Mouse (Mus musculus) lung, postnatal 14 days (tissue): Measurements from ENCODE around the gene Wfikkn2.
"Not testable (repeated sequence)": the region's sequence is repeated elsewhere in the genome, so short reads cannot be mapped to it uniquely, and the experiment has no call there.

ENCODE experiments used
- DNase-seq: peaks from one replicate; pipeline ENCODE4 v3.0.0; 2021

Wfikkn2 gene

GRCm38 (mm10) chr11:94245955-94246788, at the start of gene Wfikkn2:
Wfikkn2 (minus strand) TSS chr11:94246005.
- DNase-seq = no peak

DNA sequence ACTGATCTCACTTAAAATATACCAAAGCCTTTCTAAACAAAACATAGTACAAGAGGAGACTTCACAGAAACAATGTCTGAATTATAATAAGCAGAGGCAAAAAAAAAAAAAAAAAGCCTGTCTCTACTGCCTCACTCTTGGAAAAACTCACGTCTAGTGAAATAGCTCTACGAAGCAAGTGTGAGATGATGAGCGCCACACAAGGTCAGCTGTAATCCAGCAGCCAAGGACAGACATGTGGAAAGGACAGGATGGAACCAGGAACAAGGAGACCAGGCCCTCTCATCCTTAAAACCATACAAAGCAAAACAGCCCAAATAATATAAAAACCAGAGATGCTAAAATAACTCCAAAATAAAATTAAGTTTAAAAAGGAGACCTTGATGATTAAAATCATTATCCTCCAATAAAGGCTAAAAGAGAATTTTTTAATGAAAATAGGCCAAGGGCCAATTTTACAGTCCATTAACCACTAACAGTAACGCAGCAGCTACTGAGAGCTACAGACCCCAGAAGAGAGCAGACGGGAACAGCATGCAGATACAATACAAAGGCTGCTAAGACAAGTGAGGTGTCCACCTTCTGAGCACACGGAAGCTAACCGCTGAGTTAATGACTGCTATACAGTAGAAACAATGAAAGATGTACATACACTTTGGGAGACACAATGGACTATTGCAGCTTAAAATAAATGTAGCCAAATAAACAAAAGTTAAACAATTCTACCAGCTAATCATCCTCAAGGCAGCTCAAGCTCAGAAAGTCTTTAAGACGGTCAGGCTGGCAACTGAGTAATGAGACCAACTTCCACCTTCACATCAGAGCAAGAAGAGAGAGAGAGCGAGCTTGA, 49.4 kb upstream of the Wfikkn2 start:
- DNase-seq = no peak

- no peak for DNase-seq
Observed at GRCm38 (mm10) chr11:94290062-94290740, 44.4 kb upstream of the Wfikkn2 start.

- no peak for DNase-seq
Observed at GRCm38 (mm10) chr11:94287105-94287504, 41.3 kb upstream of the Wfikkn2 start.

DNA sequence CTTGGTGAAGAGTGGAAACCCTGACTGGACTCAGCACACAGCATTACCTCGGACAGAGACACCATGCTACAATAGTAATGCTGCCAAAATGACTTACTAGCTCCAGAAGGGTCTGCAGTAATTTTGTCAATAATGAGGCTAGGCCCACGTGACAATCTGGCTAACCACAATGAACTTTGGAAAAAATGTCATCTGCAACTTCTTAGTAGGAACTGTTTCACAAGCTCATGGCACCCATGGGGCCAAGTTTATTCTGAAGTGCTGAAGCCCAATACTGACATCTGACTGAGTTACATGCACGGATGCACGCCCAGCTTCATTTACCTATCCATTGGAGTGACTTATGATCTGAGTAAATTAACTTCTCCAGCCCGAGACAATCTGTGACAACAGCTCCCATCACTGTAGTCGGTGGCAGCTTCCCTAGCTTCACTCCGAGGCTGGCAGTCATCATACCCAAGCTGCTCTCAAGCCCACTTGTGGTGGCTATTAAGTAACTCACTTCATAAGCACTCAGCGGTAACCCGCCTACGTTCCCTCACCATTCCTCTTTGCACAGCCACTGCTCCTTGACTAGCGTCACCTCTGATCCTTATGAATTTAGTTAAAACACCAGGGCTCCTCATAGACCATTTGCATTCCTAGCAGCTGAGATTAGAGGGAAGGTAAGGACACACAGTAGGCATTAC, 40.2 kb upstream of the Wfikkn2 start:
- DNase-seq = peak; percentile 58

DNA sequence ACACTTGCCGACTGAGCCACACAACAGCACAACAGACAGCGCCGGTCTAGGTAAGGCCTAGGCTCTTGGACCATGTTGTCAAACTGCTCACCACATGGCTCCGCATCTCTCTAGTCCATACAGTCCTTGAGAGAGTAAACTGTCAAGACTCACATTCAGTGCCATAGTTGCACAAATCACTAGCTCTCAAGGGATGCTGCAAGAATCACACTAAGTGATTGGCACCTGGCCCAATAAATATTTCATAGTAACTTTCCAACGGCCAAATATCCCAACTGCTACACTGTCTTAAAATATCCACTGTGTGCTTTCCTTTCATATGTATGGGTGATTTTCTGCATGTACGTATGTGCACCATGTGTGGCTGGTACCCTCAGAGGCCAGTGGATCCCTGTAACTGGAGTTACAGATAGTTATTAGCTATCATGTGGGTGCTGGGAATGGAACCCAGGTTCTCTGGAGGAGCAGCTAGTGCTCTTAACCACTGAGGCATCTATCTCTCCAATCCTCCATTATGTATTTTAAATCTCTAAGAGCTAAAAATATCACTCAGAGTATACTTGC, 37.8 kb upstream of the Wfikkn2 start:
- DNase-seq = no peak

GRCm38 (mm10) chr11:94282291-94282690, 36.5 kb upstream of the Wfikkn2 start:
- DNase-seq = no peak

GRCm38 (mm10) chr11:94281199-94282181, 35.7 kb upstream of the Wfikkn2 start, which contains the start of gene Gm21885:
Gm21885 (plus strand) TSS chr11:94281873.
- DNase-seq = no peak

DNA sequence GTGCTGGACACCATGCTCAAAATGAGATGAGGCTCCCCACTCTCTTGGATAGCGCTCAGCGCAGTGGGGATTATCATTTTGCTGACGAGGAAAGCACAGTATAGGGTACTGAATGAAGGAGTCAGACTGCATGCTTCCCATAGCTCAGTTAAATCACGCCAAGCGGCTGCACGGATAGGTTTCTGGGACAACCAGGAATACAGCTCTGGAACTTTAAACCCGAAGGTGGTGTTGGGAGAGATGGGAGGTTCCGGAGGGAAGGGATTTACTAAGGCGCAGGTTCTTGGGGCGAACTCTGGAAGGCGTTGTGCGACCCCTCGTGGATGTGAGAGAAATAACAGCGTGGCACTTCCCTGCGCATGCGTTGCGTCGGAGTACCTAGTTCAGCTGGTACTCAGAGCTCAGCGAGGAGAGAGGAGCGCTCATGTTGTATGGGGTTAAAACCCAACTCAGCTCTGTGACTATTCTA, 31.1 kb upstream of the Wfikkn2 start:
- DNase-seq = peak; percentile 90

GRCm38 (mm10) chr11:94275686-94276085, 29.9 kb upstream of the Wfikkn2 start:
- no peak for DNase-seq

DNA sequence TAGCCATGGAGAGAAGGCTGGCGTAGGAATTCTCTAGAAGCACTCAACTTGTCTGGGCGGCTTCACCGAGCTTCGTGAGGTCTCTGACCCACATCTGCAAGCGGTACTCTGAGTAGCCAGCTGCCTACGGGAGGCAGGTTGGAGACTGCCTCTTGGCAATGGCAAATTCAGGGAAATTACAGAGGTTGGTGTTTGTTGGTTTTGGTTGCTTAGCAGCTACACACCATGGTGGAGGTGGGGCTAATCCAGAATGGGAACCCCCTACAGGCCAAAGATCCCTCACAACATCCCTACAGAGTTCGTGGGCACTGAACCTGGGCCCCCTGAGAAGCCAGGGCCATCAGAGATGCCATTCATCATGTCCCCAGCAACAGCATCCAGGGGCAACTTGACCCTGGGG, 29.4 kb upstream of the Wfikkn2 start:
- no peak for DNase-seq

DNA sequence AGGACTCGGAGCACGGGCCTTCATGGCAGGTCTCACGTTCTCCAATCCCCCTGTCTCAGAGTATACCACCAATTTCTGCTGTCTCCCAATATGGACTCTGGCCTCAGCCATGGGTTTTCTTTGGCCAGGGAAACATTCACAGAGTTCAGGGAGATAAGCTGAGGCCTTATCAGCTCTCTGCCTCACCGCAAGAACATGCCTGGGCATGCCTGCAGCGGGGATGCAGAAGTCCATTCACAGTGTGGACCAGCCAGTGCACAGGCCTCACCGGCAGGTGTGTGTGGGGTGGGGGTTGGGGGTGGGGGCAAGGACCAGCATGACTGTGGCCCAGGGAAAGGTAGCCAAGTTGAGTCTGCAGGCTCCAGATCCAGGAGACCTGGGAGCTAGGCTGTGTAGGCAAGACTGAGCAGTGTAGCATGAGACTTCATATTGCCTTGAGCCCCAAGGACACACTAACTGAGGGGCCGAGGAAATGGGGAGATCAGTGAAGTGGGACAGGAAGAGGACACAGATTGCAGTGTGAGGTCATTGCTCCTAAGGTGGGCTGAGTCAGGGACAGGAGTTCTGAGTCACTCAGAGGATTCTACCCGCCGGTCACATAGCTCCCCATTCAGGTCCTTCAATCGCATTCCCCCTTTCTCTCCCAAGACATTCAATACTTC, 28.5 kb upstream of the Wfikkn2 start:
- DNase-seq = no peak

DNA sequence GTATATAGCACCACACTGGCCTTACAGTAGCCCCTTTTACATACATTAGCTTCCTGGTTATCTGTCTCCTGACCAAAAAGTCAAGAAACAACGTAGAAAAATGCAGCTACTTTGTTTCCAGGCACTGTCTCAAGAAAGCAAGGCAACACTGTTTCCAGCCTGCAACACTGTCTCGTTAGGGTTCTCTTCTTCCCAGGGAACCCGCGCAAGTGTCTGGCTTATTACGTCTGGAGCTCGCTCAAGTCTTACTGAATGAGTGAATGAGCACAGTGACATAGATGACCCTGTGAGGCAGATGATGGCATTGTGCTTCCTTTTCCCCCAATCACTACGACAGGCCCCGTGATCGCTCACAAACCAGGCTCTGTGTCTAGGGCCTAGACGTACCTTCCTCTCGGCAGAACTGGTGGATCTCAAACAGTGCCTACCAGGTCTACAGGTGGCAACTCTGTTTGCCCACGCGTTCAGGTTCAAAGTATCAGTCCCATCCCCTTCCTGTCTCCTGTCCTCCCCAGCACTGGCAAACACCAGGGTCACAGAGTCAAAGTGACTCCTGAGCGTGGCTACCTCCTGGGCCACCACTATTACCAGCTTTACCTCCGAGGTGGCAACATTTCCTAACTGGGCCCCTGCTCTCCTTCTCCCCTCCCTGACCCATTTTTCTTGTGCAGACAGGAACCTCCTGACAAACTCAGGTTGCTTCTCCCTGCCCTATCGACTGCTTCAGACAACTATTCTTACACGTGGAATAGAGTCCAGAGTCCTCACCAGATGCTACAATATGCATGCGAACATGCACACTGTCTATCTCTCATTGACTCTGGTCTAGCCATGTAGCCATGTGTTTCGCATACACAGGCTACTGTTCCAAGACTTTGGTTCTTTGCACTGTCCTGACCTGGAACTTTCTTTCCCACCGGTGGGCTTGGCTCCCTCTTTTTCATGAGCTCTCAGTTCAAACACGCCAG, 27.4 kb upstream of the Wfikkn2 start:
- no peak for DNase-seq

DNA sequence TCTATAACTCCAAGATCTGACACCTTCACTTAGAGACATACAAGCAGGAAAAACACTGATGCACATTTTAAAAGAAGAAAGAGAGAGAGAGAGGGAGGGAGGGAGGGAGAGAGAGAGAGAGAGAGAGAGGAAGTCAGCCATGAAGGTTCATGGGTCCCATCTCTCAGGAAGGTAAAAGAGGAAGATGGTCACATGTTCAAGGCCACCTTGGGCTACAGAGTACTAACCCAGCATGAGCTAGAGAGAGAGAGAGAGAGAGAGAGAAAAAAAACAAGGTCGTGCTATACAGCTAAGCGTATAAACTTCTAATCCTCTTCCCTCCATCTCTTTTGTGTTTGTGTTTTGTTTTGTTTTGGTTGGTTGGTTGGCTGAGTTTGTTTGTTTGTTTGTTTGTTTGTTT, 25.2 kb upstream of the Wfikkn2 start:
- DNase-seq = no peak

DNA sequence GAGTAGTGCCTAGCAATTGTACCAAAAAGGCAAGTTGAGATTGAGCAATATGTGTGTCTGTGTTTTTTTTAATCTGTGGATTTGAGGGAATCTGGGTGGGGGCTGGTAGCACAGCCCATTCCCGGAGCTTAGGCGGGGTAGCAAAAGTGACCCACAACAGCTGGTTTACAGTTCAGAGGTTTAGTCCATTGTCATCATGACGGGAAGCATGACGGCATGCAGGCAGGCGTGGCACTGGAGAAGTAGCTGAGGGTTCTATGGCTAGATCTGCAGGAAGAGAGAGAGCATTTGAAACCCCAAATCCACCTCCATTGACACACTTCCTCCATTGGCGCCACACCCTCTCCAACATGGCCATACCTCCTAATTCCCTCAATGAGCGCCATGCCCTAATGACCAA, 24.1 kb upstream of the Wfikkn2 start:
- DNase-seq = no peak

GRCm38 (mm10) chr11:94268761-94269160, 23.0 kb upstream of the Wfikkn2 start:
- no peak for DNase-seq

DNA sequence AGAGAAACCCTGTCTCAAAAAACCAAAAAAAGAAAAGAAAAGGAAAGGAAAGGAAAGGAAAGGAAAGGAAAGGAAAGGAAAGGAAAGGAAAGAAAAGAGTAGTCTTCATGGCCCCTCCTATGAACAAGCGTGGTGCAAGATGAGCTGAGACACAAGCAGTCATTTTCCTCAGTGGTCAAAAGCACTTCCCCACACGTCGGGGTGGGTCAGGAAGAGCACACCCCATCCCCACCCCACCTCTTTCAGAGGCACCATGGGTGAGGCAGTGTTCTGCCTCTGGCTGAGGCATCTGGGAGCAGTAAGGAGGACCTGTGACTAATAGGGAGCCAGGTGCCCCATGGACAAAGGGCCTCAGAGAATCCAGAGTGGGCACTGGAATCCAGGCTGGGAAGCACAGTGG, 20.4 kb upstream of the Wfikkn2 start:
- not testable (repeated sequence) for DNase-seq

DNA sequence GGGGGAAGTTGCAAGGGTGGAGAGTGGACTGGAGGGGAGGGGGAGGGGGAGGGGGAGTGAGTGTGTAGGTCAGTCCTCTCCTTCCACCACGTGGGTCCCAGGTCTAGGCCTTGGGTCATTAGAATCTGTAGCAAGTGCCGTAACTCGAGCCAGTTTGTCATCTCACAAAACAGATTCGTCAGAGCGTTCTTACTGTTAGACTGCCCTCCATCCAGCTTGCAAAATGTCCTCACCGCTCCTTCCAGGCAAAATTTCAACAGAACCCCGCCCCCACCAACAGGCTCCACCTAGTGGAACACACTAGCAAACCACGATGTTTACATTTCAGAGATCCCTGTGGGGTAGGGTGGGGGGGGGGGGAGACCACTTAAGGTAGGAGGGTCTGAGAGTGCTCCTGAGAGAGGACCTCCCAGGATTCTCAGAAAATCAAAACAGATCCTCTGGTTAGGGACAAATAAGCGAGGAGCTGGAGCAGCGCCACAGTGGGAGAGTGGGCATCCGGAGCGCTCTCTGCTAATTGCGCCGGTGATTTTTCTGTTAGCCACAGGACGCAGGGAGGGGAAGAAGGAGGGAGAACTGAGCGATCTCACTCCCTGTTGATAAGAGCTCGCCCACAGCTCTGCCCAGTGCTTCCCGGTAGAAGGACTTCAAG, 19.5 kb upstream of the Wfikkn2 start:
- DNase-seq = peak; percentile 69
